Mouse (Mus musculus) heart, embryonic 14.5 days (tissue): ENCODE data around the gene Srgap2. TPM values are rescaled to one million over a fixed set of nuclear protein-coding genes. Genes with fewer than 3 reads are reported as not detected.

Experiments used
- ATAC-seq: fragments of 200-750 bp; cut with Nextera tagmentation; 2 replicates; pipeline ENCODE4 v1.8.0; 2017; ENCODE audit warnings: low read depth, moderate TSS enrichment; ENCODE audit not compliant: insufficient number of reproducible peaks, insufficient read depth, low FRiP score
- H3K27ac ChIP-seq, 2 experiments: fragments of 200-500 bp in 1 of 2; fragments of 300-500 bp in 1 of 2; sonication (generic) in 1 of 2; replicated peaks in 1 of 2; 2 replicates each; pipeline ENCODE4 v1.5.1; 2012 to 2014; ENCODE audit warnings: low read depth in 2 of 2, low read length in 2 of 2, control low read depth in 1 of 2, mild to moderate bottlenecking in 1 of 2, mixed read lengths in 1 of 2; ENCODE audit not compliant: control insufficient read depth in 1 of 2, insufficient read depth in 1 of 2
- H3K27me3 ChIP-seq: fragments of 300-500 bp; sonication (generic); 2 replicates; pipeline ENCODE4 v1.6.1; 2014; ENCODE audit warnings: mild to moderate bottlenecking, low read length, control low read depth; ENCODE audit not compliant: control insufficient read depth, insufficient read depth
- H3K36me3 ChIP-seq: fragments of 300-500 bp; sonication (generic); 2 replicates; pipeline ENCODE4 v1.6.1; 2014; ENCODE audit warnings: mild to moderate bottlenecking, control low read depth, low read length, mixed read lengths; ENCODE audit not compliant: control insufficient read depth, insufficient read depth
- H3K4me1 ChIP-seq, 2 experiments: fragments of 200-500 bp in 1 of 2; fragments of 300-500 bp in 1 of 2; sonication (generic) in 1 of 2; 2 replicates each; pipeline ENCODE4 v1.6.1; 2012 to 2014; ENCODE audit warnings: low read length in 2 of 2, control low read depth in 1 of 2, mixed read lengths in 1 of 2; ENCODE audit not compliant: control insufficient read depth in 2 of 2, insufficient read depth in 2 of 2
- H3K4me2 ChIP-seq: fragments of 300-500 bp; sonication (generic); 2 replicates; pipeline ENCODE4 v1.6.1; 2014; ENCODE audit warnings: mild to moderate bottlenecking, low read length
- H3K4me3 ChIP-seq, 2 experiments: fragments of 200-500 bp in 1 of 2; fragments of 300-500 bp in 1 of 2; sonication (generic) in 1 of 2; 2 replicates each; pipeline ENCODE4 v1.5.1; 2012 to 2014; ENCODE audit warnings: low read length in 2 of 2, mild to moderate bottlenecking in 2 of 2, control low read depth in 1 of 2, low read depth in 1 of 2, moderate library complexity in 1 of 2; ENCODE audit not compliant: control insufficient read depth in 1 of 2, insufficient read depth in 1 of 2
- H3K9ac ChIP-seq: fragments of 300-500 bp; sonication (generic); 2 replicates; pipeline ENCODE4 v1.6.1; 2014; ENCODE audit warnings: mild to moderate bottlenecking, low read length
- H3K9me3 ChIP-seq: fragments of 300-500 bp; sonication (generic); 2 replicates; pipeline ENCODE4 v1.6.1; 2016; ENCODE audit warnings: low read length, control low read depth; ENCODE audit not compliant: control insufficient read depth
- WGBS: fragments of 180-500 bp; shearing (Covaris S2); extraction: QIAGEN DNeasy Blood & Tissue Kit; methylation state at CpG from one replicate; pipeline ENCODE4 v1.1.7; 2014; 5-methylcytosine and 5-hydroxymethylcytosine counted together
- polyA plus RNA-seq: library from polyadenylated mRNA; unstranded; fragments of >200 nt; fragmentation: Nextera tagmentation; extraction: Ambion mirVana; gene quantifications from 2 replicates; pipeline ENCODE4 v1.2.1, GENCODE M21; 2014

Srgap2 gene
- polyA plus RNA-seq, 1 experiment from 2014 or later, result 15.7 TPM

GRCm38 (mm10) chr1:131296726-131297125 is 230.4 kb downstream of the Srgap2 start:
- Histone ChIP-seq H3K4me3 (no peak overlapping the region), H3K4me2 (no peak overlapping the region), H3K27ac (no peak overlapping the region), H3K9me3 (no peaks in the 10 kb centered on the region), H3K27me3 (no peaks in the 10 kb centered on the region), H3K9ac (no peak overlapping the region), H3K4me1 (peaks cover 16 to 35% of the 10 kb centered on the region in 2 experiments), H3K36me3 (peaks cover 88% of the 10 kb centered on the region)
- WGBS, result 57% methylated on average over 7 of the region's 7 CpGs
- ATAC-seq, result no peak

- WGBS, result 7% methylated on average over 8 of the region's 8 CpGs
- Histone ChIP-seq H3K27ac (peak overlapping the region; percentile 4 to 6; a peak in 2 of 4 replicates), H3K36me3 (peaks cover 77% of the 10 kb centered on the region), H3K9ac (0 out of 2 replicates have a peak overlapping the region, but pooled peaks have one; percentile 12), H3K27me3 (no peaks in the 10 kb centered on the region), H3K9me3 (no peaks in the 10 kb centered on the region), H3K4me3 (no peak overlapping the region), H3K4me1 (peaks cover 16 to 35% of the 10 kb centered on the region in 2 experiments), H3K4me2 (peak overlapping the region; percentile 17; the same call in 1 of the 2 replicates)
- ATAC-seq, result peak; percentile 40
Measured at GRCm38 (mm10) chr1:131295200-131295599, 232.0 kb downstream of the Srgap2 start.

- 66% methylated on average over 2 of the region's 2 CpGs for WGBS
- H3K4me1 ChIP-seq, result peaks cover 19 to 35% of the 10 kb centered on the region in 2 experiments
- no peaks in the 10 kb centered on the region for H3K27me3 ChIP-seq
- H3K27ac ChIP-seq, result 0 out of 4 replicates have a peak overlapping the region, but pooled peaks of 1 of the 2 experiments have one; percentile 24
- H3K4me3 ChIP-seq, result no peak overlapping the region
- ATAC-seq, result no peak
- no peak overlapping the region; the same call in 1 of the 2 replicates for H3K9ac ChIP-seq
- H3K9me3 ChIP-seq, result no peaks in the 10 kb centered on the region
- H3K4me2 ChIP-seq, result no peak overlapping the region
- H3K36me3 ChIP-seq, result peaks cover 76% of the 10 kb centered on the region
Measured at GRCm38 (mm10) chr1:131293922-131294250, 233.3 kb downstream of the Srgap2 start.

GRCm38 (mm10) chr1:131293221-131293921 is 233.8 kb downstream of the Srgap2 start:
- 88% methylated on average over 4 of the region's 4 CpGs for WGBS
- Histone ChIP-seq H3K4me3 (no peak overlapping the region), H3K27ac (no peak overlapping the region), H3K36me3 (peaks cover 77% of the 10 kb centered on the region), H3K4me2 (no peak overlapping the region), H3K9ac (no peak overlapping the region), H3K4me1 (peaks cover 20 to 35% of the 10 kb centered on the region in 2 experiments), H3K27me3 (no peaks in the 10 kb centered on the region), H3K9me3 (no peaks in the 10 kb centered on the region)
- ATAC-seq, result no peak

GRCm38 (mm10) chr1:131290648-131291047 is 236.5 kb downstream of the Srgap2 start:
- Histone ChIP-seq H3K4me3 (no peak overlapping the region), H3K36me3 (peaks cover 72% of the 10 kb centered on the region), H3K9ac (no peak overlapping the region), H3K9me3 (no peaks in the 10 kb centered on the region), H3K4me1 (peaks cover 10 to 19% of the 10 kb centered on the region in 2 experiments), H3K4me2 (no peak overlapping the region), H3K27ac (no peak overlapping the region), H3K27me3 (no peaks in the 10 kb centered on the region)
- no peak for ATAC-seq
- 53% methylated on average over 2 of the region's 2 CpGs for WGBS

GRCm38 (mm10) chr1:131288938-131289337 is 238.2 kb downstream of the Srgap2 start:
- no peaks in the 10 kb centered on the region for H3K27me3 ChIP-seq
- H3K4me2 ChIP-seq, result no peak overlapping the region
- peaks cover 4% of the 10 kb centered on the region in 2 experiments; a peak in 3 of 4 replicates for H3K4me1 ChIP-seq
- peaks cover 66% of the 10 kb centered on the region for H3K36me3 ChIP-seq
- no peak for ATAC-seq
- no peak overlapping the region for H3K27ac ChIP-seq
- no peak overlapping the region for H3K4me3 ChIP-seq
- WGBS, result 71% methylated on average over 6 of the region's 6 CpGs
- H3K9ac ChIP-seq, result no peak overlapping the region
- H3K9me3 ChIP-seq, result no peaks in the 10 kb centered on the region

GRCm38 (mm10) chr1:131287267-131287666 is 239.9 kb downstream of the Srgap2 start:
- peaks cover 52% of the 10 kb centered on the region for H3K36me3 ChIP-seq
- ATAC-seq, result no peak
- peaks cover 4 to 5% of the 10 kb centered on the region in 2 experiments; a peak in 3 of 4 replicates for H3K4me1 ChIP-seq
- H3K9ac ChIP-seq, result no peak overlapping the region
- H3K27ac ChIP-seq, result no peak overlapping the region; a peak in 1 of 4 replicates
- no peaks in the 10 kb centered on the region for H3K27me3 ChIP-seq
- no peak overlapping the region for H3K4me3 ChIP-seq
- no peak overlapping the region for H3K4me2 ChIP-seq
- H3K9me3 ChIP-seq, result no peaks in the 10 kb centered on the region
- 50% methylated on average over 2 of the region's 2 CpGs for WGBS
